Mouse (Mus musculus) layer of hippocampus, postnatal 36 days (tissue): Measurements from ENCODE around the gene Sptbn2. TPM values are rescaled to one million over a fixed set of nuclear protein-coding genes. Genes with fewer than 3 reads are reported as not detected.

ENCODE experiments used
- DNase-seq, 2 experiments: peaks; one replicate each; pipeline ENCODE4 v3.0.0; 2022
- total RNA-seq, 2 experiments: library from RNA; stranded (reverse); gene quantifications; 2 replicates each; pipeline ENCODE4 v1.2.3; 2021

Sptbn2 gene
- total RNA-seq = 100 to 1,000 TPM; 575 to 585 TPM

DNA sequence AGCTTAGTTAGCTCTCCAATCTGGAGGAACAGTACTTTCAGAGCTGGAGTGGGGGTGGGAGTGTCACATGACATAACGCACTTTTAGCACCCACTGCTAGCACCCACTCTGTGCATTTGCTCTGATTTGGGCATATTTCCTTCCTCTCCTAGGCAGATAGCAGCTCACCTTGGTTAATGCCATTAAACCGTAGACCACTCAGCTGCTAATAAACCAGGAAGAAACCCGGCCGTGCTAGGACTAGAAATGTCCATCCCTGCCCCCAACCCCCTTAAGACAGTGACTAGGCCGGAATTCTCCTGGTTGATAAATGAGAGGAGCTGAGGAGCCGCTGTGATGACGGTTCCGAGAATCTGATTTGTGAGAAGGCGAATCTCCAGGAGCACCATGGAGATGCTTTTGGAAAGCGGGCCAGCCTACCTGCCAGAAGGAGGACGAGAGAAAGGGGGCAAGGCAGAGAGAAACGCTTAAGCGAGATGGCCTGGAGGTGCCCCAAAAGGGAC, at the start of gene Sptbn2:
Gene Sptbn2, plus strand, starts transcription at position 70 of the 503 bp plus-strand sequence.
- DNase-seq = peak; percentile 72 to 81

DNA sequence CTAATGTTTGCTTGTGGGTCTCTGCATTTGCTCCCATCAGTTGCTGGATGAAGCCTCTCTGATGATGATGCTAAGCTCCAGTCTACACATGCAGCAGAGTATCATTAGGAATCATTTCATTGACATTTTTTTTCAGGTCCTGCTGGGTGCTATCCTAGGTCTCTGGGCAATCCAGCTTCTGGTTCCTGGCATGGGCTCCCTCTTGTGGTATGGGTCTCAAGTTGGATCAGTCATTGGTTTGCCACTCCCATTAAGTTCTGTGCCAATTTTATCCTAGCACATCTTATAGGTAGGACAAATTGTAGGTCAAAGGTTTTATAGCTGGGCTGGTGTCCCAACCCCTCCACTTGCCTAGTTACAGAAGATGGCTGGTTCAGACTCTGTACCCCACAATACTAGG, 44.2 kb upstream of the Sptbn2 start:
- no peak for DNase-seq

DNA sequence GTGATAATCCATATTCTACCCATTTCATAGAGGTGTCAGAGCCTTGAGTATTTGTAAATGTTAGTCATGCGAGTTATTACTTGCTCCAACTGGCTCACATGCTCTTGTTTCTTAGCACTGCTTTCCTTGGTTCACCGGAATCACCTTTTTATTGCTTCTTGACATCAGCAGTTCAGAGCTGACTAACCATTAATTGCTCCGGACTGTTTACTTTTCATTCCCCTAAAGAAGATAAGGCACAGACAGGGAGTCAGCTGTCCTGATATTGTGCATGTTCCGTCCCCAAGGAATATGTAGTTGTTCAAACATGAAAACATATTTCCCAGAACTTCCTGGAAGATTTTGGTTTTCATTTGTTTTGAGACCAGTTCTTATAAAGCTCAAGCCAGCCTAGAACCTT, 40.2 kb upstream of the Sptbn2 start:
- no peak for DNase-seq

DNA sequence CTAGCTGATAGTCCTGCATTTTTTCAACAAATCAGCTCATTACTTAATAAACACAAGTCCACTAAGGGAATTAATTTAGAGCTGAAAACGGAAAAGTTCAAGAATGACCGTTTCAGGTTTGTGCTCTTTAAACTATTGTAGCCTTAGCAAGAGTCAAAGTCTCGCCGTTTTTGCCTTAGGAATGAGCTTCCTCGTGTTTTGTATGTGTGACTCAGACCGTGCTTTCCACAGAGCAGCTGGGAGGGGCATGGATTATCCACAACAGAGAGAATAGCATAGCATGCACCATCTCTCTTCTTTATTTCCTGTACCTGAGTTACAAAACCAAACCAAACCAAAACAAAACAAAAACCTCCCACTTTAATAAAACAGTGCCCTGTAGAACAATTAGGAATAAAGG, 38.6 kb upstream of the Sptbn2 start:
- no peak for DNase-seq

DNA sequence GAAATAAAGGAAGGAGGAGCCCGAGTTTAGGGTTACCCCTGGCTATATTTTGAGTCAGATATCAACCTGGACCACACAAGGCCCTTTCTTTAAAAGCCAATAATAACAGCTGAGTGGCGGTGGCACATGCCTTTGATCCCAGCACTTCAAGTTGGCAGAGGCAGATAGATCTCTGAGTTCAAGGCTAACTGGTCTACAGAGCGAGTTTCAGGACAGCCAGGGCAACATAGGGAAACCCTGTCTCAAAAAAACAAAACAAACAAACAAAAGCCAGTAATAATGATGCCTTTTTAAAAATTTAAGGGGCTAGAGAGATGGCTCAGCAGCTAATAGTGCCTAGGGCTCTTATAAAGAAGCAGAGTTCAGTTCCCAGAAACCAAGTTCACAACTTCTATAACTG, 16.6 kb upstream of the Sptbn2 start:
- DNase-seq = no peak

DNA sequence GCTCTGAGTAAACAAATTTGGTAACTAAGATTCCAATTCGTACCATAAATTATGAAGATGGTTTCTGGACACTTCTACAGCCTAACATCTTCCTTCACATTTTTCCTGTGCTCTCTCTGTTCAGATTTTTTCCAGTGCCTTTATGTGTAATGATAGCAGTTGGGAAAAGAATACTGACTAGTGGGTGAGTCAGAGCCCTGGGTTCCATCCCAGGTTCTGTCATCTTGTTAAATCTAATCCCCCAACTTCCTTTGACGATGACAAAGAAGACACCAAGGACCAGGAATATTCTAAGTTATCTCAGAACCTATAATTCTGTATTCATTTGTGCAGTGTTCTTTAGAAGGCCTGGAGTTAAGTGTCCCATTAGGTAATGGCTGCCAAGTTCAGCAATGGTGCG, 13.8 kb upstream of the Sptbn2 start:
- no peak for DNase-seq

DNA sequence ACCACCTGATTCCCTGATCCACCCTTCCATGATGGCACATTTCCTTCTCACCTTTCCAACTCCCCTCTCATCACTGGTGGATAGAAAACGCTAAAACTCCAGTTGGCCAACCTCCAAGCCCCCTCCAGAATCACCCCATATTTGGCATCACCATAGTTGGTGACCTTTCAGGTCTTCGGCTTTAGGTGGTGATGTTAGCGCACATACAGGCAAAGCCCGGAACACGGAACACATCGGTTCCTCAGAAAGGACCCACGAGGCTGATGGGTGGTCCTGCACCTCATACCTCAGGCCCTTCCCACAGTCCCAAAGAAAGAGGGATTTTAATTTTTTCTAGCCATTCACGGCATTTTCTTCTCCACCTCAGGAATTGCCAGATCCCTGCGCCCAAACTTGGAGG, 13.2 kb upstream of the Sptbn2 start:
- no peak for DNase-seq

DNA sequence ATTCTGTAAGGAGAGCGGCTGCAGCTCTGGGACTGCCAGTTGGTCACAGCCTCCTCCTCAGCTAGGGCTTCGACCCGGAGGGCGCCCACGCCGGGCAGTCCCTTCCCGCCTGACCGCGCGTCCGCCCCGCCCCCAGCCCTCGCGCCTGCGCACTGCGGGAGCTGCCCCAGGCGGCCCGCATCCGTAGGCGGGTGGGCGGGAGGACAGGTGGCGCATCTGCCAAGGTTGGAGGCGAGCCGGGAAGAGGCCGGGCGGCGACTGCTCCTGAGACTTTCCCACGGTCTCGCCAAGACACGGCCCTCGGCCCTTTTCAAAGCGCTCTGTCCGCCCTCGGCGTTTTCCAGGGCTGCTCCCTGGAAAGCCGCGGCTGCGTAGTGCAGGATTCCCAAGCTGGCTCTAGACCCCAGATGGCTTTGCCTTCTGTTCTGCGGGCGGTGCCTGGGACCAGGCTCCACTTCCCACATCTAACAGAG, 12.7 kb upstream of the Sptbn2 start, which contains the start of gene Gm960:
Gene Gm960, minus strand, starts transcription at position 464 of the 473 bp plus-strand sequence.
- peak; percentile 86 to 88 for DNase-seq

DNA sequence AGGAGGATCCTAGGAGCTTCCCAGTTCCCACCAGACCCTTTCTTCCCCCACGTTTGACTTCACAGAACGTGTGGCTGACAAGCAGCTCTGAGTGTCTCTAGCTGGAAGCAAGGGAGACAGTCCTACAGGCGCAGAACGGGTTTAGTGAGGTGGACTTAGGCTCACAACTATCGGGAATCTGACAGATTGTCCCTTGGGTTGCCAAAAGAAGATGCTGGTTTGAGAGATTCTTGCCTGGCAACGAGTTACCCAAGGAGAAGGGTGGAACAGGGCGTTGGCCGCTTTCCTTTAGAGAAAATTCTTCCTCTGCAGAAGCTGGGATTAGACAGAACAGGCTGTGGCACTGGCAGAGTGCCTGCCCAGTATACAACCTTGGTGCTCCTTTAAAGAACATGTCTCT, 12.1 kb upstream of the Sptbn2 start:
- peak in 1 of 2 experiments; percentile 44 for DNase-seq

DNA sequence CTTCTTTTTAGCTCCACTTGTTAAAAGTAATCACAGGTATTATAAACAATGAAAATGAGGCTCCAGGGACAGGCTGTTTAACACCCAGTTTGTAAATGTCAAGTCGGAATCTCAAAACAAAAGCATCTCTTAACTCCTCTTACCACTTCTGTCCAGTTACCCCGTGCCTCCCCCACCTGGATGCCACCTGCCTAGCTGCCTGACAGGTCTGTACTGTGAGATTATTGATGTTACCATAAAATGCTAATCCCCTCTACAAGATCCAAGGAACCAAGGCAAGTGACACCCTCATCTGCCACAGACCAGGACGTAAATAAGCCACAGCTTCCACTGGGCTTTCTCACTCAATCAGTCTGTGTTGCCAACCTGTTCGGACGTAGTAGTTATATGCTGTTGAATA, 11.1 kb upstream of the Sptbn2 start:
- no peak for DNase-seq

DNA sequence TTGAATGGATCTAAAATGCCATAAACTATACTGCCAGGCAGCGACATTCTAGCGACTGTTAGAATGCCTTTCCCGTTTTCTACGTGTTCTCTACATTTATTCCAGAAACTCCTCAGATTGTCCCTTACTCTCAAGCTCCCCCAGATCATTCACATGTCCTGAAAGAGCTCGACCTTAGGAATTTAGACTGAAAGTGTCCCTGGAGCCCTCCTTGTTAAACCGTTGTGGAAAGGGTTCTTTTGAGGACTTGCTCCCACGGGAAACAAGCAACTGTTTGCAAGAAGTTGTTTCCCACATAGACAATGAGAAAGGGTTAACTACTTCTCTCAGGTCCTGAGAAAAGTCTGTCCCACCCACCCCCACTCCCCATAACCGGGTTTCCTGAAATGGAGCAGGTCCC, 10.3 kb upstream of the Sptbn2 start:
- DNase-seq = no peak

DNA sequence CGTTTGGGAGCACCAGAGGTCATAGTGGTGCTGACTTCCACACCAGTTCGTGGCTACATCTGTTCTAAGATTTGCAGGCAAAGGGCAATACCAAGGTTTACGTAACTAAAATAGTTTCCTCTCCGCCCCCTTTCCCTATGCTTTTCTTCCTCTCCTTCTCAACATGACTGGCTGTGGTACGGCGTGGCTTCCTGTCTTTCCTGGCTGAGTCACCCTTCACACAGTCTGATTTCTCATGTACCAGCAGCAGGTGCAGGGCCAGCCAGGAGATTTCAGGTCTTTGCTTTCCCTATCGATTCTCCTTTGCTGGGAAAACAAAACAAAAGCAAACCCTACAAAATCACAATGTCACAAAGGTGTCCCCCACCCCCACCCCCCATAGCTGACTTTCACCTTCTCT, 9.7 kb upstream of the Sptbn2 start:
- no peak for DNase-seq

DNA sequence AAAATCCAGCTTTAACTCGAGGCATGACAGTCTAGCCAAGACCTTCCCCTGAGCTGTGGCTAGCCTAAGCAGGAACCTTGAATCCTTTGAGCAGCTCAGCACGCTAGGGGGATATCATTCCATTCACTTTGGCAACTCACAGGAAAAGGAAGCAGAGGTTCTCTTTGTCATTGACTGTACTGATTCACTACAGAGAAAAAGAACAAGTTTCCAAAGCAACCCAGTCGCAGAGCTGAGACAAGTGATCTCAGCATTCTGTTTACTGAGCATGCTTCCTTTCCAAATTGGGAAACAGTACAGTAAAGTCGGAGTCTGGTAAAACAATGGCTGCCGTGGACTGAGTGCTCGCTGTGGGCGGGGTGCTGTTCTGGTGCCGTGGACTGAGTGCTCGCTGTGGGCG, 2.2 kb upstream of the Sptbn2 start:
- no peak for DNase-seq

DNA sequence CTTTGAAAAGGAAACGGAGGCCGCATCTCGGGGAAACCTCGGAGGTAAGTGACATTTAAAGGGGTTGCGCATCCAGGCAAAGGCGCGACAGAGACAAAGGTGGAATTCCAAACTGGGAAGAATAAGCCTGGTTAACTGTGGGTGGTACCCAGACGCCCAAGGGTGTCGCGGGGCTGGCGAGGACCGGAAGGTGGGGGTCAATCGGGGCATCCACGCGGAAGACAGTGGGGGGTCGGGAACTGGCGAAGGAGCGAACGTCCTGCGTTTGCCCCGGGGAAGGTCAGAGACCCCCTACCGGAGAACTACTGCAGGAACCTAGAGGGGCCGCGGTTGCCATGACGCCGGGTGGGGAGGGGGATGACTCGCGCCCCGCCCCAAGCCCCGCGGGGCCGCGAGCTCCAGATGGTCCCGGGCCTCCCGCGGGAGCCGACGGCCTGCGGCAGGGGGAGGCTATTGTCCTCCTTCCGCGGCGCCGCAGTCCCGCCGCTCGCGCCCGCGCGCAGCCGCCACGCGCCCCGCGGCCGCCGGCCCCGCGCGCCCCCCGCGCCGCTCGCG, 711 bp downstream of the Sptbn2 start:
- DNase-seq = no peak

DNA sequence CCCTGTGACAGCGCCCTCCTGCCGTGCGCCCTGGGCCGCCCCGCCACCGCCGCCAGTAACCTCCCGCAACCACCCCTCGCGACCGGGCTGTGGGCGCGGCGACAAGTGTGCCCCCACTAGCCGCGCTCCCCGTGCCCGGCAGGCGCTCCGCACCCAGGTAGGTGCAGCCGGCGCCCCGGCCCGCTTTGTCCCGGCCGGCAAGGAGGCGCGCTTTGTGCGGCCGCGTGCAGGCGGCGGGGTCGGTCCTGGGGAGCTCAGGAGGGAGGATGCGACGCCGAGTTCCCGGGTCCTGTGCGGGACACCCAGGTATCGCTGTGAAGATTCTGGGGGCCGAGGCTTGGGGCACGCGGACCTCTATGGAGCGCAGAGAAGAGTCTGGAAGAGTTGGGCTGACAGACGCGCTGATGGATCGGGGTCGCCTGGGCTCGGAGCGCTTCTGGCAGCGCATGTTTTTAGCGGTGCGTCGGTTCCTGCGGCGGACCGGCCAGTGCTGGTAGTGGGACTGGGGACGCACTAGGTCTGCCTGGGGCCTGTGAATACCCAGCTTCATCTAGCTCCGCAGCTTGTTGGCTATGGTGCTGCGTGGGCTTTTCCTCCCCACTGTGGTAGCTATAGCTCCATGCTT, 1.3 kb downstream of the Sptbn2 start:
- no peak for DNase-seq

DNA sequence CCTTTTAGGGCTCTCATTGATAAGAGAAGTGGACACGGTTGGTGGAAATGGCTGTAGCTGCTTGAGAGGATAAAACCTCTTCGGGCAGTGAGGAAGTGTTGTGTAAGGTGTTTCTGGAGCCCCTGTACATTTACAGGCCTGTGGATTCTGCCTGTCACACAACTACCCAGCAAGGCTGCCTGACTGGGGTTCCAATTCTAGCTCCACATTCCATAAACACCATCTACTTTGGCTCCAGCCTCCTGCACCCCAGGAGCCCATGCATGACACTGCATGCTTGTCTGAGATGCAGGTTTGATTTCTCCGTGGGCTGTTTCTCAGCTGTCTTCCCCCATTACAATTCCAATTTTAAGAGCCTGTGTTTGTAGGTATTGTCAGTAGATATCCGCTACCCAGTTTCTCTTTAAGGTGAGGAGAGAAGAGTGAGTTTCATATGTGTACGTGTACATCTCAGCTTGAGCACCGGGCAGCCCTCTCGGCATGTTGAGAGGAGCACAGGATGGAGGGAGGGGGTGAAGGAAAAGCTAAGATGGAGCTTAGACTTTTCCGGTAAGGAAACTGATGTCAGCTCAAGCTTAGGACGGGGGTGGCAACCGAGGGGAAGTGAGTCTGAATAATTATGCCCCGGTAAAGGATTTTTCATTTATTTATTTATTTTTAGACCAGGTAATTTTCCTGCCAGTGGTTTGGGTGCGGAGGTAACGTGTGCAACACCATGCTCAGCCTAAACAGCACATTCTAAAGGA, 2.0 kb downstream of the Sptbn2 start:
- DNase-seq = no peak

DNA sequence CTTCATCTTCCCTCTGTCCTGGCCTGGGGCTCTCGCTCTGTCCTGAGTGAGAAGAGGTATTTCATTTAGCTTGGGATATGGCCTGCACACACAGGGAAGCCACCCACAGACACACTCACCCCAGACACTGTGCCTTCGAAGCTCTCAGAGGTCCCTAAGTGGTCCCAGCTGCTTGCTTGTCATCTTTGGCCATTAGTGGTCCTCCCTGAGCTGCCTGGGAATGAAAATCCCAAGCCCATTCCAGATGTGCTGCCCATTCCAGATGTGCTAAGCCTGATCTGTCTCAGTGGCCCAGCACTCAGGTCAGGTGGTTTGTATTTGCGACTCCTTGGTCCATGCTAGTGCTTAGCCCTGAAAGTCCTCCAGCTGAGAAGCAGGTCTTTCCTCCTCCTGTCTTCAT, 2.9 kb downstream of the Sptbn2 start:
- DNase-seq = no peak

DNA sequence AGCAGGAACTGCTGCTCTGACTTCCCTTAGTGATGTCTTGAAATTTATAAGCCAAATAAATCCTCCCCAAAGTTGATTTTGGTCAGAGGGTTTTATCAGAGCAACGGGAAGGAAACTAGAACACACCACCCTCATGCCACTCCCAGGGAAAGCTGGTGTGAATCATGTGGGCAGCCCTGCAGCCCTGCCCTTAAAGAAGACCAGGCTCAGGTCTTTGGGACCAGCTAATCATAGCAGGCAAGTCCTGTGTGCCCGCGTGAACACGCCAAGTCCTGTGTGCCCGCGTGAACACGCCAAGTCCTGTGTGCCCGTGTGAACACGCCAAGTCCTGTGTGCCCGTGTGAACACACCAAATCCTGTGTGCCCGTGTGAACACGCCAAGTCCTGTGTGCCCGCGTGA, 5.8 kb downstream of the Sptbn2 start:
- DNase-seq = no peak

DNA sequence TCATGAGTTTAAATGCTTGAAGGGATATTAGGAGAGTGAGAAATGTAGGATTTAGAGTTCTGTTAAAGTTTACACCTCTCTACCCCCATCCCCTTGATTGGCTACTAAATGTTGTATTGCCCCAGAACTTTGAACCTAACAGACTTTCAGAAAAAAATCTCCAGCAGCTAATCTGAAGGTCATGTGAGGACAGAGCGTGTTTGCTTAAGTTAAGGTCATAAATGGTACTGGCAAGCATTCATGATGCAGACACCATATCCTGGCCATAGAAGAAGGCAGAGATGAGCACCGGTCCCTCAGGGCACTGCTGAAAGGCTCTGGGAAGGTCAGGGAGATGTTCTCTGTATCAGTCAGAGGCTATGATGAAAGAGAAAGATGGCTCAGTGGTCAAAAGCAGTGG, 6.3 kb downstream of the Sptbn2 start:
- DNase-seq = no peak

DNA sequence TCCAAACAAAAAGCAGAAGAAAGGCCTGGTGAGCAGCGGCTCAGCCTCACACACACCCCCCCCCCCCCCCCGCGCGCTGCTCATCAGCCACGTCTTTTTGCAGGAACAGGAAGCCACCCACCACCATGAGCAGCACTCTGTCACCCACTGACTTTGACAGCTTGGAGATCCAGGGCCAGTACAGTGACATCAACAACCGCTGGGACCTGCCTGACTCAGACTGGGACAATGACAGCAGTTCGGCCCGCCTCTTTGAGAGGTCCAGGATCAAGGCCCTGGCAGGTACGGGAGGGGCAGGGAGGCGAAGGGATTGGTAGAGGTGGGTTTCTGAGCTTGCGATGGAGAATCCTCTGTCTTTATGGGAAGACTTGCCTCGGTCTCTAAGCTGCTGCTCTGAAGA, 7.7 kb downstream of the Sptbn2 start:
- DNase-seq = no peak

DNA sequence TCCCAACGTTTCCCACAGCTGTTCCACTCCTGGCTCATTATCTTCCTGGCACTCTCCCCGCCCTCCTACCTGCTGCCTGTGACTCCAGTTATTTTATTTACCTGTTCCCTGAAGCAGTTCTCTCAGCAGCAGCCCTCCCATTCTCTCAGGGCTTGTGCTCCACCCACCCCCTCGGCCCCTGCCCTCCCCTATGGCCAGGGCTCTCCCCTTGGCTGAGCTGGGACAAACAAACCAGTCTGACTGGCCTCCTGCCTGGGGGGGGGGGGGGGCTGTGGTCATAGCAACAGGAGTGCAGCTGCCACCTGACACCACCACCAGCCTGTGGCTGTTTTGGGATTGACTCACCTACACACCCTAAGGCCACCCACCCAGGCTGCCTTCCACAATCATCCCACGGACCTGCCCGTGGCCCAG, 8.4 kb downstream of the Sptbn2 start:
- no peak for DNase-seq

DNA sequence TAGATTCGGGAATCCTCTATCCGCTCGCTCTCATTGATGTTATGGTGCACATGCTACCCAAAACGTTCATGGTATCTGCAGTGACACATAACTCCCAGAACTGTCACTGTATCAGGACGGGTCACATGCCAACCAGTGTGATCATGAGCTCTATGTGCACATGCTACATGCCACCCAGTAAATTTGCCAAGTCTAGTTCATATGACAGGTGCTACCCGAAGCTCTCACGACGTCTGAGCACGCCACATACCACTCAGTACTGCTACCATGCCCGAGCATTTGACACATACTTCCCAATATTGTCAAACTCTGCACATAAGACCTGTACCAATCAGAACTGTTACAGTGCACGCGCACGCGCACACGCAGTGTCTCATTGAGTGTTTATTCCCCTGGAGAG, 9.1 kb downstream of the Sptbn2 start:
- DNase-seq = no peak

DNA sequence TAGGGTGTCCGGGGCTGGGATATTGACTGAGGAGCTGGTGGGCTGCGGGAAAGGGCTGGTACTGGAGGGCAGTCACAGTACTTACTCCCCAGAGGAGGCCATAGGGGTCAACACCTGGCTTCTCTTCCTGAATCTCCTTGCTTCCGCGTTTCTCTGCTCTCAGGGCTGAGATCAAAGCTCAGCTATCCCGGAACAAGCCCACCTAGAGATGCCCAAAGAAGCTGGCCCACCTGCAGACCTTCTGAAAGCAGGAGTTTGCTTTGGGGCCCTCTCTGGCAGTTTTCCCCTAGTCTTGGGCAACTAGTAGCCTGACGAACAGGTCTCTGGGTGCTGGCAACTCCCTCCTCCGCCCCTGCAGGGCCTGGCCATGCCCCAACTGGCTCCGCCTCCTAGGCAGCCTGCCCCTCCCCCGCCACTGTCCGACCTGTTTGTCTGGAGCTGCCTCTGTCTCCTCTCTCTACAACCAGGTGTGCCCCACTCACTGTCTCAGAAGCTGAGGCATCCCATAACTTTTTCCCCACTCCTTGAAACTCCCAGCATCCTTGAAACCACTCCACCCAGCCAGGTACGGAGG, 9.8 kb downstream of the Sptbn2 start:
- no peak for DNase-seq
